Mouse (Mus musculus) E14TG2a.4 (cell line): ENCODE results near the gene Kcnk12.
A peak's percentile ranks its signal among the peaks of the same experiment; 100 is the strongest.

ENCODE experiments used
- H3K27me3 ChIP-seq: 2 replicates; pipeline ENCODE4 v1.6.1; 2014; ENCODE audit warnings: low read length, control low read depth; ENCODE audit not compliant: insufficient read depth
- H3K36me3 ChIP-seq: 2 replicates; pipeline ENCODE4 v1.6.1; 2014; ENCODE audit warnings: low read length, control low read depth; ENCODE audit not compliant: insufficient read depth
- H3K4me1 ChIP-seq: replicated peaks from 2 replicates; pipeline ENCODE4 v1.6.1; 2014; ENCODE audit warnings: low read depth, low read length, control low read depth
- H3K4me3 ChIP-seq: replicated peaks from 2 replicates; pipeline ENCODE4 v1.5.1; 2014; ENCODE audit warnings: mild to moderate bottlenecking, low read length
- H3K9me3 ChIP-seq: 2 replicates; pipeline ENCODE4 v1.6.1; 2014; ENCODE audit warnings: low read length, control low read depth
- CTCF ChIP-seq: conservative IDR thresholded peaks from 2 replicates; pipeline ENCODE4 v1.5.1; 2014; ENCODE audit warnings: low read length
- NANOG ChIP-seq: IDR thresholded peaks from 2 replicates; pipeline ENCODE4 v1.6.1; 2014; ENCODE audit warnings: borderline replicate concordance, low read length, mixed read lengths
- POU5F1 ChIP-seq: IDR thresholded peaks from 2 replicates; pipeline ENCODE4 v1.6.1; 2014; ENCODE audit warnings: low read length, borderline replicate concordance

Gene Kcnk12

DNA sequence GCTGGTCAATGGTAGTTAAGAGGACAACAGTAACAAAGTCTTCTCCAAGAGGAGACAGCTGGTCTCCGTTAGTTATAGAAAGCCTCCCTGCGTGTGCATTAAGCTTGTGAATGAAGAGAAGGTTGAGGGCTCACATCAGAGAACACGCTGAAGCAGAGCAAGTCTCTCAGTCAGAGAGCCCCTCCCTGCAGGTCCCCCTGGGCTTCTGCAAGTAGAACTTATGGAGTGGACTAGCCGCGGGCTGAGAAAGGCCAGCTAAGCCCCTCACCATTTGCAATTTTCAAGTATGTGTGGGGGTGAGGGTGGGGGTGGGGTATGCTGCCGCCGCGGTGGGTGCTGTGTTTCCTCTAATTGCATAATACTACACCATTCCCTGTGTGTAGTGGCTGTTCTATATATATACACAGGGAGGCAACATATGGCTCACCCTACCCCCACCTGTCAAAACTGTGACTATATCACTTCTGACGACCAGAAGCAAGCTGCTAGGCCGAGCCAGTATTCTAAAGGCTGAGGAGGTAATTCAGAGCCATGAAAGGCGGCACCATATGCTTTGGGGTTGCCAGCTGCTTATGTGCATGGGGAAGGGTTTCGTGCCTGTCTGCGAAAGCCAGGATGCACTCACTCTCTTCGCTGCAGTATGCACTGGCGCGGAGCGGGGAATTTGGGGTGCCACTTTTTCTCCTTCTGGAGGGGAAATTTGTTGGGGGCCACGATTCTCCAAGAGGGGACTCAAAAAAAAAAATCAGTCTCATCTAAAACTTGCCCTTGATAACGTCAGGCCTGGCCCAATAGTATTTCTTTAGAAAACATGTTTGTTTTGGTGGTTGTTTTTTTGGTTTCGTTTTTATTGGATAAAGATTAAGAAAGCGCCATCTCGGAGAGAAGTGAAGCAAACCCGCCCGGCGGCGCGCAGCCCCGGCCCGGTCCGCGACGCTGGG, 52.5 kb downstream of the Kcnk12 start:
- TF ChIP-seq NANOG: no peak
- TF ChIP-seq CTCF: no peak
- no peak for TF ChIP-seq POU5F1
- Histone ChIP-seq H3K4me1 (peaks cover 24% of the 10 kb centered on the region), H3K9me3 (no peaks in the 10 kb centered on the region), H3K4me3 (peak overlapping the region; percentile 74), H3K36me3 (no peaks in the 10 kb centered on the region), H3K27me3 (peaks cover 68% of the 10 kb centered on the region)

DNA sequence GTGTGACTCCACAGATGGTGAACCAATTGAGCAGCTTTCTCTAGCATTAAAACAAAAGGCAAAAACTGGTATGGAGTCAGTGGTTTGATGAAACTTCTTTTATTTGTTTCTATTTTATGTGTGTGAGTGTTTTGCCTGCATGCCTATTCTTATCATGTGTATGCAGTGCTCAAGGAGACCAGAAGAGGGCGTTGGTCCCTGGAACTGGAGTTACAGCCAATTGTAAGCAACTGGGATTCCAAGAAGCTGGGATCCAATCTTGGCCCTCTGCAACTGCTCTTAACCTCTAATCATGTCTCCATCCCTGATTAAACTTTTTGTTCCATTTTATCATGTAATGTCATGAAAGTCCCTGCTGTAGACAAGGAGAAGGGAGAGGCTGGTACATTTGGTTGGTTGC, 58.0 kb downstream of the Kcnk12 start:
- Histone ChIP-seq H3K9me3 (no peaks in the 10 kb centered on the region), H3K36me3 (no peaks in the 10 kb centered on the region), H3K4me1 (peaks cover 12% of the 10 kb centered on the region; the same call in 1 of the 2 replicates), H3K4me3 (no peak overlapping the region), H3K27me3 (peaks cover 30% of the 10 kb centered on the region)
- TF ChIP-seq POU5F1 (no peak), CTCF (peak; percentile 55)

DNA sequence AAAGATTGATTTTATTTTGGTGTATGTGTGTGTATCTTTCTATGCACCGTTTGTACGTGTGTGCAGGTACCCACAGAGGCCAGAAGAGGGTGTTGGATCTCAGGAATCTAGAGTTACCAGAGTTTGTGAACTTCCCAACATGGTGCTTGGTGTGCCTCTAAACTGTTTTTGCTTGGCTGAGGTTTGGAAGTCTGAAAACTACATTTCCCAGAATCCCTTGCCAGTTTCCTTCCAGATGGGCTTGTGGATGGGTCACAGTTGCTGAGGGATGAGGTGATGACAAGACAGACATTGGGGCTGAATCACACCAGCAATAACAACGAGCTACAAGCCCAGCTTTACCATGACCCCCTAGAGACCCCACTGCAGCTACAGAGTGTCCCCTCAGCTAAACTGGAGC, 60.6 kb downstream of the Kcnk12 start:
- H3K36me3 ChIP-seq: no peaks in the 10 kb centered on the region
- no peak for TF ChIP-seq CTCF
- TF ChIP-seq POU5F1: no peak
- no peak for TF ChIP-seq NANOG
- no peaks in the 10 kb centered on the region for H3K9me3 ChIP-seq
- H3K4me1 ChIP-seq: peaks cover 11% of the 10 kb centered on the region; the same call in 1 of the 2 replicates
- no peak overlapping the region for H3K4me3 ChIP-seq
- peaks cover 4% of the 10 kb centered on the region for H3K27me3 ChIP-seq

DNA sequence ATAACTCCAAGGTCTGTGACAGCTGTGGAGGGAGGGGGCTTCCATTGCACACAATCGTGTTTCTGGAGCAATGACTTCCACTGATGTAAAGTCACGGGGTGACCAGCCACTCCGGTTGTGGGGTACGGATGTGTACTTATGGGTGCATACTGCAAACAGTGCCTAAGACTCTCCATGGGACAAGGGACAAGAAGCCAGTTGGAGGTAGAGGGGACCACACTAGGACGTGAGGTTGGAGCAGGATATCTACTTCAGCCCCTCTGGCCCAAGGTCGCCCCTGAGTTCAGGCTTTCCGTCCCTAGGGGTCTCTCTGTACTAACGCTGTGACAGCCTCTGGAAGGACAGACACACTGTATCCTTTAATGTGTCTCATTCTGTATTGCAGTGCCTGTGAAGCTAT, 63.3 kb downstream of the Kcnk12 start:
- Histone ChIP-seq H3K4me3 (no peak overlapping the region), H3K9me3 (no peaks in the 10 kb centered on the region; the same call in 1 of the 2 replicates), H3K27me3 (no peaks in the 10 kb centered on the region), H3K36me3 (no peaks in the 10 kb centered on the region), H3K4me1 (no peaks in the 10 kb centered on the region; the same call in 1 of the 2 replicates)
- TF ChIP-seq POU5F1: no peak
- TF ChIP-seq NANOG: no peak
- no peak for TF ChIP-seq CTCF

DNA sequence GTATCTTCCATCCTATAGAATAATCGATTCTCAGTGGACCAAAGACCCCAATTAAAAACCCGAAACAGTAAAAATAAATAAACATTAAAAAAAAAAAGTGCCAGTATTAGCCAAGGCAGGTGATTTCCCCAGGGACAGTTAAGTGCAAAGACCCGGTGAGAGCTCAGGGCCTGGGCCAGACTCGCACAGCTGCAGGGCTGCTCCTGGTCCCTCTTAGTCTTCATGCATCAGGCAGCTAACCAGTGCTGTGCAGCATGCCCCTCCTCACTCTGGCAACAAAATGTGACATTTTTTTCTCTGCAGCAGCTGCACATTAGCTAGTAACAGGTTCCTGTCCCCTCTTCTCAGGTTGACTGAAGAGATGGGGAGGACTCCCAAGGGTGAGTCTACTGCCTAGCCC, 65.8 kb downstream of the Kcnk12 start:
- TF ChIP-seq POU5F1: no peak
- TF ChIP-seq NANOG: no peak
- H3K4me3 ChIP-seq: no peak overlapping the region
- H3K36me3 ChIP-seq: 0 out of 2 replicates have a peak, but pooled peaks cover 2% of the 10 kb centered on the region
- no peaks in the 10 kb centered on the region for H3K27me3 ChIP-seq
- no peaks in the 10 kb centered on the region; the same call in 1 of the 2 replicates for H3K9me3 ChIP-seq
- peaks cover 3% of the 10 kb centered on the region; the same call in 1 of the 2 replicates for H3K4me1 ChIP-seq

DNA sequence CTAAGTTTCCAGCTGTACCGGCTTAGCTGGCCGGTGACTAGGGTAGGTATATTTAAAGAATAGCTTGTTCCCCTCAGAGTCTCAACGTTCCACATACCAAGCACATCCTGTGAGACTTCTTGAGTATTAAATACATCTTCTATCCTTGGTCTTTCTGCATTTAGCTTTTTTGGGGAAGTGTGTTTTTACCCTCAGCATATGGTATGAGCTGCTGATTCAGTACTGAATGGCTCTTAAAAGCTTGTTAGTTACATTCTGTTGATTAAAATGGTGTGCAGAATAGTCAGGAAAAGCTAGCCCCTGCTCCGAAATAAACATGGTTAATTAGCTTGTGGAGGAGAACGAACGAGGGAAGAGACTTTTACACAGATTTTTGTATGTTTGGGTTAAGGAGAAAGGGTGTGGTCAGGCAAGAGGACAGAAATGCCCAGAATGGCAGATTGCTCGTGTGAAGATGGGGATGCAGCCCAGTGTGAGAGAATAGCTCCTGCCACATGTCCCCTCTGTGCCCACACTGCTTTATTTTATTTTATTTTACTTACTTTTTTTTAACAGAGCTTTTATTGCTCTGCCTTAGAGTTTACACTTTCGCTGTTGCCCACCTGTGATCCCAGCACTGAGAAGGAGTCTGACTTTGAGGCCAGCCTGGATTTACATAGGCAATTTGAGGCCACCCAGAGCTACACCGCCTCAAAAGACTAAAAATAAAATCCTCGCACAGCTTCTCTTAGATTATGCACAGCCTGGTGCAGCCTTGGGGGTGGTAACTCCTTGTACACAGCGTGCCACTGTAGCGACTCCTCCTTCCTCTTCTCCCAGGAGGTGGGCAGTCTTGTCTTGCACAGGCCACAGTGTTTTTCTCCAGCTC, 71.1 kb downstream of the Kcnk12 start:
- TF ChIP-seq NANOG: no peak
- peaks cover 48% of the 10 kb centered on the region for H3K36me3 ChIP-seq
- no peaks in the 10 kb centered on the region for H3K27me3 ChIP-seq
- no peaks in the 10 kb centered on the region; the same call in 1 of the 2 replicates for H3K9me3 ChIP-seq
- H3K4me1 ChIP-seq: peaks cover 37% of the 10 kb centered on the region
- H3K4me3 ChIP-seq: no peak overlapping the region

DNA sequence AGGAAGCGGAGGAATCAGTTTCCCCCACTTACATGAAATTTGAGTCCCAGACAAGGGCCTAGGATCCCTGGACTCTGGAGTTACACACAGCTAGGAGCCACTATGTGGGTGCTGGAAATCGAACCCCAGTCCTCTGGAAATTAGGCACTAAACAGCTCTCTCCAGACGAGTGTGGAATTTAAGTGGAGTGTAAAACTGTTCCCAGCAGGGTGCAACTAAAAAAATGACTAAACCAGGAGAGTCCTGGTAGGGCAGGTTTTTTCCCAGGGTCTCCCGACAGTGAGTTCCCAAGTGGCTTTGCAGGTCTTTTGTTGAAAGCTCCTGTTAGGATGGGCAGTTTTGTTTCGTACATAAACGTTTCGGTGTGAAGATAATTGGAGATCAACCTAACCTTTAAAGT, 73.1 kb downstream of the Kcnk12 start:
- TF ChIP-seq POU5F1 (no peak), NANOG (no peak), CTCF (no peak)
- Histone ChIP-seq H3K36me3 (peaks cover 68% of the 10 kb centered on the region), H3K27me3 (no peaks in the 10 kb centered on the region), H3K4me1 (peaks cover 51% of the 10 kb centered on the region), H3K9me3 (no peaks in the 10 kb centered on the region; the same call in 1 of the 2 replicates), H3K4me3 (no peak overlapping the region)

DNA sequence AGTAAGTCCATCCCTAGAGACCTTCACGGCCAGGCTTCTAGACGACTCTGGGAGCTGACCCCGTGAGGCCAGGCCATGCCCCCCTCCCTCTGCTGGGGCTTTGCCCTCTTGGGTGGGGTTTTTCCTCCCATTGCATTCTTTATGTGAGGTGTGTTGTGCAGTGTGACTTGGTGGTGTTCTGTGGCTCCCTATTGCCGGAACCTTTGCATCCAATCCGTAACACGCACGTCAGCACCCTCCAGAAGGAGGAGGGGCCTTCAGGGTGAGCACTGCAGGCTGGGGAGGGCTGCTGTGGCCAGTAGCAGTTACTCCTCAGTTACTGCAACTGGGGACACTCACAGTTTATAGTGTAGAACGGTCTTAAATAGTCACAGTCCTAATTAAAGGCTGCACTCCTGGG, 97.7 kb downstream of the Kcnk12 start:
- Histone ChIP-seq H3K36me3 (peaks cover 97% of the 10 kb centered on the region), H3K9me3 (no peaks in the 10 kb centered on the region), H3K27me3 (no peaks in the 10 kb centered on the region), H3K4me1 (peaks cover 89% of the 10 kb centered on the region), H3K4me3 (no peak overlapping the region; the same call in 1 of the 2 replicates)
- TF ChIP-seq CTCF: no peak
- no peak for TF ChIP-seq NANOG
- TF ChIP-seq POU5F1: no peak
